Mouse (Mus musculus): ENCODE data around the gene Lhfpl2. TPM values are rescaled to one million over a fixed set of nuclear protein-coding genes. Genes with fewer than 3 reads are reported as not detected.

The Lhfpl2 gene
- polyA plus RNA-seq, 1 experiment, result 15.5 TPM

- Histone ChIP-seq H3K27me3 (ENCODE audit: control insufficient read depth, insufficient read depth, insufficient read length) (no peaks in the 10 kb centered on the region), H3K79me3 (ENCODE audit: low read depth) (no peaks in the 10 kb centered on the region), H3K79me2 (ENCODE audit: control insufficient read depth, insufficient read depth) (no peaks in the 10 kb centered on the region), H3ac (ENCODE audit: control insufficient read depth, insufficient read length, low read depth) (no peak overlapping the region), H3K36me3 (ENCODE audit: control insufficient read depth, insufficient read depth) (no peaks in the 10 kb centered on the region), H3K4me3 (ENCODE audit: insufficient read depth, poor library complexity, severe bottlenecking) (no peak overlapping the region)
- TF ChIP-seq MYOG (IDR thresholded peaks at IDR 0.05; ENCODE audit: control insufficient read depth, extremely low read depth, insufficient read length) (no peak), MAX (IDR thresholded peaks at IDR 0.05) (no peak), USF1 (IDR thresholded peaks at IDR 0.05; ENCODE audit: low read depth) (no peak), CEBPB (IDR thresholded peaks at IDR 0.05; ENCODE audit: low read depth) (no peak), FOSL1 (IDR thresholded peaks at IDR 0.05; ENCODE audit: insufficient read depth, low read length, poor library complexity, severe bottlenecking) (no peak), CTCF (IDR thresholded peaks at IDR 0.05; ENCODE audit: control insufficient read depth, insufficient read depth, insufficient read length) (no peak)
Measured at GRCm38 (mm10) chr13:94240873-94241272, 183.3 kb downstream of the Lhfpl2 start.

GRCm38 (mm10) chr13:94241892-94242524 lies 184.4 kb downstream of the Lhfpl2 start:
- H3K79me3 ChIP-seq (ENCODE audit: low read depth), result no peaks in the 10 kb centered on the region
- no peaks in the 10 kb centered on the region for H3K36me3 ChIP-seq (ENCODE audit: control insufficient read depth, insufficient read depth)
- no peak overlapping the region for H3ac ChIP-seq (ENCODE audit: control insufficient read depth, insufficient read length, low read depth)
- H3K27me3 ChIP-seq (ENCODE audit: control insufficient read depth, insufficient read depth, insufficient read length), result no peaks in the 10 kb centered on the region
- no peak for TF ChIP-seq CTCF (IDR thresholded peaks at IDR 0.05; ENCODE audit: control insufficient read depth, insufficient read depth, insufficient read length)
- TF ChIP-seq FOSL1 (IDR thresholded peaks at IDR 0.05; ENCODE audit: insufficient read depth, low read length, poor library complexity, severe bottlenecking), result no peak
- TF ChIP-seq MAX (IDR thresholded peaks at IDR 0.05), result no peak
- TF ChIP-seq MYOG (IDR thresholded peaks at IDR 0.05; ENCODE audit: control insufficient read depth, extremely low read depth, insufficient read length), result no peak
- no peak for TF ChIP-seq MYOD1 (IDR thresholded peaks at IDR 0.05; ENCODE audit: control insufficient read depth, insufficient read length, low read depth)
- no peak for TF ChIP-seq USF1 (IDR thresholded peaks at IDR 0.05; ENCODE audit: low read depth)
- TF ChIP-seq CEBPB (IDR thresholded peaks at IDR 0.05; ENCODE audit: low read depth), result no peak
- H3K79me2 ChIP-seq (ENCODE audit: control insufficient read depth, insufficient read depth), result no peaks in the 10 kb centered on the region
- H3K4me3 ChIP-seq (ENCODE audit: insufficient read depth, poor library complexity, severe bottlenecking), result no peak overlapping the region

GRCm38 (mm10) chr13:94242897-94243296 lies 185.3 kb downstream of the Lhfpl2 start:
- Histone ChIP-seq H3K36me3 (ENCODE audit: control insufficient read depth, insufficient read depth) (no peaks in the 10 kb centered on the region), H3K27me3 (ENCODE audit: control insufficient read depth, insufficient read depth, insufficient read length) (no peaks in the 10 kb centered on the region), H3K4me3 (ENCODE audit: insufficient read depth, poor library complexity, severe bottlenecking) (no peak overlapping the region), H3K79me3 (ENCODE audit: low read depth) (no peaks in the 10 kb centered on the region), H3K79me2 (ENCODE audit: control insufficient read depth, insufficient read depth) (no peaks in the 10 kb centered on the region), H3ac (ENCODE audit: control insufficient read depth, insufficient read length, low read depth) (no peak overlapping the region)
- TF ChIP-seq CEBPB (IDR thresholded peaks at IDR 0.05; ENCODE audit: low read depth), result no peak
- no peak for TF ChIP-seq CTCF (IDR thresholded peaks at IDR 0.05; ENCODE audit: control insufficient read depth, insufficient read depth, insufficient read length)
- TF ChIP-seq FOSL1 (IDR thresholded peaks at IDR 0.05; ENCODE audit: insufficient read depth, low read length, poor library complexity, severe bottlenecking), result no peak
- no peak for TF ChIP-seq MYOG (IDR thresholded peaks at IDR 0.05; ENCODE audit: control insufficient read depth, extremely low read depth, insufficient read length)

Other genes starting within 250 kb of the Lhfpl2 start
- 5.3 TPM for gene Scamp1, start 228.1 kb downstream of the Lhfpl2 start, polyA plus RNA-seq (2012; fragmentation: generic; extraction: Trizol)